Mouse (Mus musculus) kidney, adult 8-10 months (tissue): ENCODE measurements around the gene Casp7.
"Not testable (repeated sequence)": the region's sequence is repeated elsewhere in the genome, so short reads cannot be mapped to it uniquely, and the experiment has no call there.

Experiments
- DNase-seq, 2 experiments: peaks; one replicate each; pipeline ENCODE4 v3.0.0; 2022

The Casp7 gene

DNA sequence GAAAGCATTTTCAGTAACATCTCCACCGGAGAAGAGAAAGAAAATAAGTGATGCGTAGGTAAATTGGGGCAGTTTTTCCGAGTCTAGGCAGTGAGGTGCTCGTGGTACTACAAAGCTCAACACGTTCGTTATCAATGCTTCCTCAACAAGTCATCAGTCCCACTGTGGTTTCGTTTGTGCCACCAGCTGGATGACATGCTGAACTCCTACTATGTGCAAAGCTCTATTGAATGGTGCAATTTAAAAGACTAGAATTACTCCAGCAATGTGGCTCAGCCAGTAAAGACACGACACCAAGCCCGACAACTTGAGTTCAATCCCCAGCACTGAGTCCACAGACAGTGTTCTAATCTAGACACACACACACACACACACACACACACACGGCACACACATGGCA is 10.8 kb upstream of the Casp7 start:
- no peak for DNase-seq

DNA sequence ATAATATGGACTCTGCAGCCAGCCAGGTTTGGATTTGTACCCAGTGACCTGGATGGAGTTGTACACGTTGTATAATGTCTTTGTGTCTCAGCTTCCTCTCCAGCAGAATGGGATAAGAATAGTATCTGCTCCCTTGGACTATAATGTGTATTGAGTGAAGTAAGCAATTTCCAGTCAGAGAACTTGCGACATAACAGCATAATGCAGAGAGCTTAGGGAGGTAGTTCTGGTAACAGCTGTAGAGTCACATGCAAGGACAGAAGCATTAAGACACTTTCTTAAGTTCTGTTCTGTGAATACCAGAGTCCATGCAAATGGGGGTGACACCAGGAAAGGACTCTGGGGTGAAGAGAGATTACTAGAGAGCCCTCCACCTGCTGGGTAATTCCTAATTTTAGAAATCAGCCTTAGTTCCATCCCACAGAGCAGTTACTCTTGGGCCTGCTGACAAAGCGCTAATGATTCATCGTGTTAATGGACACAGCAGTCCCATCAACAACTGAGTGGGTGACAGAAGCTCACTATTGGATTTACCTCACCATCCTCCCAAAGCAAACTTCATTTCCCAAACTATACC is 9.1 kb upstream of the Casp7 start:
- no peak for DNase-seq

DNA sequence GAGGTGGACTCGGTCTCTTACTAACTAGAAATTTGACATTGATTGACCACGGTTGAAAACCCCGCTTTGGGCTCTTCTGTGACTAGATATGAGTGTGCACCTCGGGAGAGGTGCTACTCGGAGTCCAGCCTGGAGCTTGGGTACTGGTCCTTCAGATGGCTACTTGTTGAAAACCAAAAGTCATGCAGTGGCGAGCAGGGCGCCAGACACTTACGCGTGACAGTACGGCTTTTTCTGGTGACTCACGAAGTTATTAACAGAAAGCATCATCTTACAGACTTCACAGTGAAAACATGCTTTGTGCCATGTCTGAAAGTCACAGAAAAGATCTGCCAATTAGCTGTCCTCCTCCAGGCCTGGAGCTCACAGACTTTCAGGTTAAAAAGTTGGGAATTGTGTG is 7.8 kb upstream of the Casp7 start:
- DNase-seq: no peak

DNA sequence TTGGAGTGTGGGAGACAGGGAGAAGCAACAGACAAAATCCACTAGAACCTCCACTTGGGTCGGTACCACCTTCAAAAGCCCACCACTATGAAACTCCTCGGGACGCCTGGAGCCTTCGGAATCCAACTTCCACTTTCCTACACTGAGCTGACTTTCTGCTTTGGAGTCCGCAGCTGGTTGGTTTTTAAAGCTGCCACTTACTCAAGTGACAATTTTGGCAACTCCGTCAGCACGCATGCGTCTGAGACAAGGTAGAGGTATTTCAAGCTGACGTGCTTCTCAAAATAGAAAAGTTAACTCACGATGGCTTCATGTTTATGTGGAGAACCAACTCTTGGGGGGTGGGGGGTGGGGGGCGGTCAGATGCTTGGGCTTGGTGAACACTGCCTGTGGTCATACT is 7.0 kb upstream of the Casp7 start, which contains the start of gene Nrap:
TSS of gene Nrap (minus strand) at position 159 of the 400 bp plus-strand sequence.
- no peak for DNase-seq

DNA sequence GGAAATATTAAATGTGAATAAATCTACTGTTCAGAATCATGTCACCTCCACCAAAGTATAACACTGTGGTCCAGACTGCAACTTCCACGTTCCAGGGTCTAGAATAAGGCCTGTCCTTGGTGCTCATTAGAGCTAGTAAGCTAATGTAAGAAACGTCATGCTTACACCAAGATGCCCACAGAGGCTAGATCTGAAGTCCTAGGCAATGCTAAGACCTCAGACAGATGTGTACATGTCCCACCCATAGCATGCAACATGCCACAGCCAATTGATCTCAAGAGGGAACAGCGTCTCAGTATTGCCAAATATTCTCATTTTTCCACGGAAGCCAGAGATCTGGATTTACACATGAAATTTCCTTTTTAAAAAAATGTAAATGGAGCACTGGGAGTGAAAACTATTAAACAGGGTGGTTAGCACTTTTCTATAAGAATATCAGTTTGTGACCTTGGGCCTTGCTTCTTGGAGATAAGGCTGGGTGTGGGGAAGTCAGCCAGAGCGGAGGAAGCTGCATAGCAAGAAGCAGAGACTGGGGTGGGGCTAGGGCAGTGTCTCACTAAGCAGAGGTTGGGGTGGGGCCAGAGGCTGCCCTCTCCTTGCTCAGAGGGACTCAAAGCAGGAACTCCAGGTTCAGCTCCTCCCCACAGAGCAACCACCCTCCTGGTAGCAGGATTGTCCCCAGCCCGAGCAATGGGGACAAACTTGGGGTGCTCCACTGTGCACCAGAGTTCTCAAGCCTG is 5.5 kb upstream of the Casp7 start:
- no peak for DNase-seq

DNA sequence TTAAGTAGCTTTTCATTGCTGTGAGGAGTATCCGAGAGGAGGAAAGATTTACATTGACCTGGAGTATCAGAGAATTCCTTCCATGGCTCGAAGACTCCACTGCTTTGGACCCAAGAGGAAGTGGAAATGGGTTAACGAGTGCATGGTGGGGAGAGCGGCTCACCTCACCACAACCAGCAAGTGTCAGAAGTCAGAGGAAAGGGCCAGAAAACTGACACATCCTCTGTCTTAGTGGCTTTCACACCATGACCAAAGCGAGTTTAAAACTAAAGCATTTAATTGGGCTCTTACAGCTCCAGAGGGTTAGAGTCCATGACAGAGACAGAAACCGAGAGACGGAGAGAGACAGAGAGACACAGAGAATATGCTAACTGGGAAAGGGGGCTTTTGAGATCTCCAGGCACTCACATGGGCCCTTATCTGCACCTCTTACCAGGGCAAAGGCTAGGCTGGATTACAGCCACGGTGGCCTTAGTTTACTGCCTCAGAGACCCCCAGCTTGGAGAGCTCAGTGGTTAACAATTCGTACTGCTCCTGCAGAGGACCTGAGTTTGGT is 3.5 kb upstream of the Casp7 start:
- no peak for DNase-seq

DNA sequence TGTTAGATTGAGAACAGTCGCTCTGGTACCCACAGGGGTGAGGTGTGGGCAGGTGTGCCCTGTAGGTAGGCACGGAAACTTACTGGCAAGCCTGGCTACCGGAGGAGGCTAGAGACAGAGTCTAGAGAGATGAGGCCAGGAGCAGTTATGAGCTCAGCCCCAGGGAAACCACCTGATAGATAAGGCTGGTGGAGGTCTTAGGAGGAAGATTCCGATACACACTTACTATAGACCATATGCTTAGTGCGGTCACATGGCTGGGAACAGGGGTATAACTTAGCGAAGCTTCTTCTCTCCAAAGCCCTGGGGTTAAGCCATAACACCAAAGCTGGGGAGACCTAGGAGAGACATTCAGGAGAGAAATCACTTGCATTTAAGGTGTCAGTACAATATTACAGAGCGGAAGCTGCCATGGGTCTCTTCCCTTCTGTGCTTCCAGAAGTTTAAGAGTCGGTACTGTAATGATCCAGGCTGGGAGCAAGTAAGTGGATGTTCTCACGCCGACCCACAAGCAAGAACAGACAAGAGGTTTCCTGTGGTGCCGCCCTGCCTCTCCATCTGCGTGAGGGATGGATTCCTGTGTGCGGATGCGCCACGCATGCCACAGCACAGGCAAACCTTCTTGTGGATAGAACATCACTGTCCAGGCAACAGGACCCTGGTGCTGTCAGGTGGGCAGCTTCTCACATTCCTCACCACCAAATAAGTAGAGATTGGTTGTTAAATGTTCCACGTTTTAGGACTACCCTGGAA is 1.6 kb upstream of the Casp7 start:
- no peak for DNase-seq

DNA sequence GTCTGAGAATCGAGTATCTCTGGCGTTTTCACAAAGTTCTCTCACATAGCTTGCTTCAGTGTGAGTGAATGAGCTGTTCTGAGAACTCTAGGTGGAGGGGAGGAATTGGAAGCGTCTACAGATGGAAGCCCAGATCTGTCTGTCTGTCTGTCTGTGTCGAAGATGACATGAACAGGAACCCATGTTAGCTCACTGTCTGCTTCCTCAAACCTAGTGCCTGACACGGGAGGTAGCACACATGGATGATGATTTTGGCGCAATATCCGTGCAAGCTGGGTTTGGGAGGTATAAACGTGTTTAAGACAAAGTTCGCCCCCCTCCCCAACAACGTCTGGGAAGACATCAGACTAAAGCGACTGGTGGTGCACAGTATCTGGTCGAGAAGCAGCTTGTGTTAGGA is 702 bp upstream of the Casp7 start:
- DNase-seq: no peak

DNA sequence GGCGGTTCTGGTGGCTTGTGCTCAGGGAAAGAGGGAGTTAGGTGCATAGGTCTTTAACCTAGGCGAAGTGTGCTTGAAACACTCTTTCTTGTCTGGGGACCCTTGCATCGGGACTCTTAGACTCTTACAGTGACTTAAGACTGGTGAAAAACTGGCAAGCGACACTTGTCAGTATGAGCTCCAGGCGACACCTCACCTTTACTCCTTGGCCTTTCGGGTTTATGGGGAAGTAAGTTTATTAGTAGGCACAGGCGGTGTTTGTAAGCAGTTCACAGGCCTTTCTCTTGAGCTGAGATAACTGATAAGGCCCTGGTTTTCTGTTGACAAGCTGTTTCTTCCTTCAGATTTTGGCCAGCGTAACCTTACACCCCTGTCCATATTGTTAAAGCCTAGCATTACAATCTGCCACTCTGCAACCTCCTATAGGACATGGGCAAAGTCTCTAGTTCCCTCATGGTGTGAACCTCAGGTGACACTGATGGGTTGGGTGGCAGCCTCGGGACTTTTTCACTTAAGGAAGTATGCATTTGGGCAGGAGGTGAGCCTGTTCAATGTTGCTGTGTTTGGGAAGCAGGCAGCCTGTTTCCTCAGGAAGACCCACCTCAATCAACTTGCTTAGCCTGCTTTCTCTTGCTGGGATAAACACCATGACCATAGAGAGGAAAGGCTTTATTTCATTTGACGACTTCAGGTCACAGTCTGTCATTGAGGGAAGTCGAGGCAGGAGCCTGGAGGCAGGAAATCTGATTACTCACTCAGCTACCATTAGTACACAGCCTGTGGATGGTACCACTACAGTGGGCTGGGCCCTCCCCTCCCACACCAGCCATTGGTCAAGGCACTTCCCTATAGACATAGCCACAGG is 966 bp downstream of the Casp7 start:
- no peak for DNase-seq

DNA sequence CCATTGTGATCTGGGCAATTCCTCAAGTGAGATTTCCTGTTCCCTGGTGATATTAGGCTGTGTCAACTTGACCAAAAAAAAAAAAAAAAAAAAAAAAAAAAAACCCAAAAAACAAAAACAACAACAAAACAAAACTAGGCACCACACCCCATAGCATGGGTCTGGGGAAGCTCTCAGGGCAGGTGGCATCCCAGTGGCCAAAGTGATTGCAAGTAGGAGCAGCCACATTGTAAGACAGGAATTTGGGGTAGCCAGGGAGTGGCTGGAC is 1.5 kb downstream of the Casp7 start:
- DNase-seq: no peak

DNA sequence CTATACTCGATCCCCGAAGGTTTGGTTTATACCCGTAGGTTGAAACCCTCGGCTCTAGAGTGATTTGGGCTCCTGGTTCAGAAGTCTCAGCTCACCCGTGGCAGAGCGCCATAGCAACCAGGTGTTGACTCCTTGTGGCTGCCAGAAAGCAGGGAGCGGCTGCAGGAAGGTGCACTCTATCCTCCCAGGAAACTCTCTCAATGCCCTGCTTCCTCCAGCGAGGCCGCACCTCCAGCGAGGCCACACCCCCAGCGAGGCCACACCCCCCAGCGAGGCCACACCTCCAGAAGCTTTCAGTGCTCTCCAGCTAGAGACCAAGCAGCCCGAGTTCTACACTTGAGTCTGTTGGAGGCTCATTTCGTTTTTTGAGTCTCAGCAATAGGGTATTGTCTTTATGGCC is 3.3 kb downstream of the Casp7 start:
- DNase-seq: peak; percentile 81 to 88

DNA sequence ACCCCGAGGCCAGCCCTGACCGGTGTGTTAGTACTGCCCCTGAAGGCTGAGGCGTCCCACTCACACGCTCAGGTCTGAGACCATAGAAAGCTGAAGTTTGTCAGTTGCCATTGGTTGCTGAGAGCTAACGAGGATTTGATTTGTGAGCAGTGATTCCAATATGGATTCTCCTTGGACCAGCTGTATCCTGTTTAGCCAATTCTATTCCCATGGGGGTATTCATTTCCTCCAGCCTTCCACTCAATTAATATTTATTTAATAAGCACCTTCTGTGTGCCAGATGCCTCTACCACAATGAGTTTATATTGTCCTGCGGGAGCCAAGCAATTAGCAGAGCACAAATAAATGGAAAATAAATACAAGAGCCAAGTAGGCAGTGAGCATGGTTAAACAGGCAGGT is 4.9 kb downstream of the Casp7 start:
- DNase-seq: no peak

DNA sequence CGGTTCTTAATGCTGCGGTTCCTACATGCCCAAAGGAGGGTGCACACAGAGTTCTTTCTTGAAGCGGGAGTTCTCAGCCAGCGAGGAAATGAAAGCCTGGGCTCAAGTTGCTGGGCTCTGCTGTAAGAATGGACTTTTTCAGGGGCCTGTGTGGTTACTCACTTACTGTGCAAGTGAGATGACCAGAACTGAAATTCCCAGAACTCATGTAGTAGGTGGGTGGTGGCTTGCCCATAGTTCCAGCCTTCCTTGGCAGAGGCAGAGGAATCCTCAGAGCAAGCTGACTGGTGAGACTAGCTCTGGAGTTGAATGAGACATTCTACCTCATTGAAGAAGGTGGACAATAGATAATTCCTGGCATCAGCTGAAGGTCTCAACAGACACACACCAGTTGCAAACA is 8.9 kb downstream of the Casp7 start:
- DNase-seq: no peak

DNA sequence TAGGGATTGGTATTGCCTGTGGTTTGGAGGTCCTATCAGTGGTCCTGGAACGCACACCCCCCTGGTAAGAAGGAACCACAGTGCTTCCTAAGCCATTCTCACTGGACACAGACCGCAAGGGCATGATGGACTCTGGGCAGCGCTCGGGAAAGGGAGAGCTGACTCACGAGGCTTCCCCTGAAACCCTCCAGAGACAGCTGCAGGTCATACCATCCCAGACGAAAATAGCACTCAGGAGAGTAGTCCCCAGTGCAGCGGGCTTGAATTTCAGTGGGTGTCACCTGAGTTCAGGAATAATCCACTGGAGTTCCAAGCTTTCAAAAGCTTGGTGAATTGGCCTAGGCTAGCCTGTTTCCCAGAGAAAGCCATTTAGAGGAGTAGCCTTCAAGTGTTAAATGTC is 9.7 kb downstream of the Casp7 start:
- no peak for DNase-seq

DNA sequence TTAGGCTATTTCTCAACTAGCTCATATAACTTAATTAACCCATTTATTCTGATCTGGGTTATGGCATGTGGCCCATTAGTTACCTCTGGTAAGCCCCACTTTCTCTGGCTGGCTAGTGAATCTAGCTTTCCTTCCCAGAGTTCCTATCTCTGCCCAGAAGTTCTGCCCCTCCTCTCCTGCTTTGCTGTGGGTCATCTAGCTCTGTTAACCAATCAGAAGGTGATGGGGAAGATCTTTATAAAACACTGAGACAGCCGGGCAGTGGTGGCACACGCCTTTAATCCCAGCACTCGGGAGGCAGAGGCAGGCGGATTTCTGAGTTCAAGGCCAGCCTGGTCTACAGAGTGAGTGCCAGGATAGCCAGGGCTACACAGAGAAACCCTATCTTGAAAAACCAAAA is 13.0 kb downstream of the Casp7 start:
- not testable (repeated sequence) for DNase-seq

DNA sequence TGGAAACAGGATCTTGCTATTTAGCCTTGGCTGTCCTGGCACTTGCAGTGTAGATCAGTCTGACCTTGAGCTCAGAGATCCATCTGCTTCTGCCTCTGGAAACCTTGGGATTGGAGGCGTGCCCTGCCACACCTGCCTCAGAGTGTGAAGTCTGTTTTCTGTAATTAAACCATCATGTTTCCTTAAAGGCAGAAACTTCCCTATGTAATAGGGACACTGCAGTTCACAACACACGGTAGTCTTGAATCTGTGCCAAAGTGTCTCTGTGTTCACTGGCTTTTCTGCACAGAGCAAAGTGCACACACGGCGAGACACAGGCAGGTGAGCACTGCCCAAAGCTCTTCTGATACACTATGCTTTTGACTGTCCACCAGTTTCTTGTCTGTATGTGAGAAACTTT is 21.5 kb downstream of the Casp7 start:
- DNase-seq: no peak

DNA sequence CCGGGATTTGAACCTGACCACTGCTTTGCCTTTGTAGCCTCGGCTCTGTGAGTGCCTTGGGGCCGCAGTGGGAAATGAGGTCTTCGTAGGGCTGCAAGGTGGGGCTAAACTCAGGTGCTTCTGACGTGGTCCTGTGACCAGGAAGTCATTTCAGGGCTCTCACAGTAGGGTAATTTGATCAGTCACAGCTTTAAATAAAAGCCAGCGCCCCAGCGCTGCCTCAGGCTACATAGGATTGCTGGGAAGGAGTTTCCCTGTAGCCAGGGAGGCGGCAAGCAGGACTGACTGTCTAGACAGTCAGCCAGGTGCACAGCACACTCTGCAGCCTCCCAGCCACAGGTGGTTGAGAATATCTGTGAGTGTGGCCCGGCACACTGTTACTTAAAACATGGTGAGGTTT is 22.5 kb downstream of the Casp7 start:
- DNase-seq: no peak

DNA sequence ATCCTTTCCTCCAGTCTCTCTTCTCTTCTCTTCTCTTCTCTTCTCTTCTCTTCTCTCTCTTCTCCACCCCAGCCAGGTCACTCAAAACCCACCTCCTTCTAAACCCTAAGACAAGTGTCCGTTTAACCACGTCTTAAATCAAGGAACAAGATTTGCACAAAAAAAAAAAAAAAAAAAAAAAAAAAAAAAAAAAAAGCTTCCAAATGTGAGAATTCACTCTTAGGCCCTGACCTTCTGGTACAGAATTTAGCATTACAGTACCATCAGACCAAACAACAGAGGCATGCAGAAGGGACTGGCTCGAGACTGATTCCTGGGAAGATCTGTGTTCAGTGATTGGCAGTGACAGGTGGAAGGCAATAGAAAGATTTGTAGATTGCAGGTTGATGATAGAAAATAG is 23.4 kb downstream of the Casp7 start:
- no peak for DNase-seq

DNA sequence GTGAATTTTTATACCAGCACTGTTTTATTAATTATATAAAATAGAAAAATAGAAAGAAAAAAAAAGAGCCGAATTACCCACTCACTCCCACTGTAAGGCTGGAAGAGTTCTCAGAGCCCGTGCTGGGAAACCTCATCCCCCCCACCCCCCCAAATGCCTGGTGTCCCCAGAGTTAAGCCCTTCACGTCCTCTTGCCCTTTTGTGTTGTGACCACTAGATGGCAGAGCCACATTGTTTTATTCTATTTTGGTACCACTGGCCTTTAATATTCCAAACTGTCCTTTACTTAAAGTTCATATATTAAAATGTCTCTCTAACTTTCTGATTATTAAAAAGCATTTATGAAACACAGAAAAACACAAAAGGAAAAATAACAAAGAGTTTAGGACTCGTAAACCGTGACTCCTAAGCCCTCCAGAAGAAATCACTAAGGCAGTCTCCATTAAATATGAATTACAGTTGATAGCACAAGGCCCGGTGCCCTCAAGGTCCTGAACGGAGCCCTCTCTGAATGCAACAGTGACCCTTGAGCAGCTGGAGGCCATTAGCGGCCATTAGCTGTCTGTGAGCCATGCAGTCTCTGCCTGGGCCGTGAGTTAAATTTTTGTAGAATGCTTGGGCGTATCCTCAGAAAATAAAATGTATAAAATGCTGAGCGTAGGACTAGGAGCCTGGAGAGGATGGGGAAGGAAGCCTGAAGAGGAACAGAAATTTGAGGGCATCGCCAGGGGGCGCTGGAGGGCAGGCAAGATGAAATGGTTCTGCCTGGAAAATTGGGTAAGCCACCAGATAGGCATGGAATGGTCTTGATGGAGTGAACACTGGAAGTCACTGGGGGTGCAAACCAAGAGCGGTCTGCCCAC is 25.8 kb downstream of the Casp7 start:
- DNase-seq: peak; percentile 84 to 93

DNA sequence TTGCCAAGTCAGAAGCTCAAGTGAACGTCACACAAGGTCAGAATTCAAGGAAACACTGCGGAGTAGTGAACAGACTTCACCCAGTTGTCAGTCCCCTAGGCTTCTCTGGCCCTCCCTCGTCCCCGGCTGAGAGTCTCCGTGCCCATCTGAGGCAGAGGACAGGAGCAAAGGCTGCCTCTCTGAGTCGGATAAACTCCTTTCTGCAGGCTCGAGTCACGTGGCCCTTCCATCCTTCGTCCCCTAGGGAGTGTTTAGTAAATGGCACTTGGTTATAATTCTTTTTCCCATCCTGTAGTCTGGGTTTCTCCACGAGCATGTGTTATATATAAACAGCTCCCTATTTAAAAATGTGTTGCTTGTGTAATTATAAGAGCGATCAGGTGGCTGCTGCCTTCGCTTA is 26.4 kb downstream of the Casp7 start:
- DNase-seq: peak in 1 of 2 experiments; percentile 47

DNA sequence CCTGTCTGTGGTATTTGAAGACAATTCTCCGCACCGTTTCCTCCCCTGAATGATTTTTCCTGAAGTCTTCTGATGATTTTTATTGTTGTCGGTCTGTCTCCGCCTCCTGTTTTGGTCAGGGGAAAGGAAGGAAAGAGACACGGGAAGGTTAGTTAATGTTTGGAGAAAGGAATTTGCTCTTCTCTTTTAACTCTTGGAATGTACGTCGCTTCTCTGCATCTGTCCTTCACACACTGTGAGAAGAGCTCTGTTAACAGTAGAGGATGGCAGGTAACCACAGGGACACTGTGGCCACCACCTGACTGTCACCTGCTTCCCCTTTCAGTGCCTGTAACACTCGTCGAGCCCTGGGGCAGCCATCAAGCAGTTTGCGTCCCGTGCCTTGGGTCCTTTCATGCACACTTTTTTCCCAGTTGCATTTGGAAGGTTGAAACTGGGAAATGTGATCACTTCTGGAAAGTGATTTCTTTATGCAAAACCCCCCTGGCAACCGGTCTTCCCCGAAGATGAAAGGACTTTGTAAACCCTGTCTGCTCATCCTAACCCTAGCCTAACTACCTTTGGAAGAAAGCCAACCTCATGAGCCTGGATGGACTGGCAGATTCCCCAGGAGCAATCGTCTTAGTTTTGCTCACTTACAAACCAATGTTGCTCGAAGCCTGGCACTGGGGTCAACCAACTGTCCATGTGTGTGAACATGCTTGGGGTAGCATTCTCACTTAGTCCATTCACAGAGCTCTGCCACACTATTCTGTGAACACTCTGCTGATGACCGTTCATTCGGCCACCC is 27.9 kb downstream of the Casp7 start:
- DNase-seq: peak; percentile 28 to 67
